Mouse (Mus musculus): ENCODE measurements around the gene Dusp7. TPM values are rescaled to one million over a fixed set of nuclear protein-coding genes. Genes with fewer than 3 reads are reported as not detected.

Dusp7 gene
- polyA plus RNA-seq, 1 experiment from 2014 or later: 44.9 TPM

GRCm38 (mm10) chr9:106417841-106418625 lies 49.6 kb downstream of the Dusp7 start:
- Histone ChIP-seq H3K27me3 (ENCODE audit: low read depth, poor library complexity, severe bottlenecking) (peaks cover 11% of the 10 kb centered on the region), H3K4me3 (peak overlapping the region; percentile 44), H3K36me3 (no peaks in the 10 kb centered on the region), H3K27ac (peak overlapping the region; percentile 84), H3K4me1 (peaks cover 54% of the 10 kb centered on the region), H3K9me3 (replicated peaks) (no peaks in the 10 kb centered on the region)
- DNase-seq (ENCODE audit: low spot score): peak; percentile 81
- WGBS: 17% methylated on average over 29 of the region's 29 CpGs

- Histone ChIP-seq H3K9me3 (replicated peaks) (no peaks in the 10 kb centered on the region), H3K4me3 (peak overlapping the region; percentile 32), H3K4me1 (peaks cover 52% of the 10 kb centered on the region), H3K27ac (peak overlapping the region; percentile 80), H3K36me3 (no peaks in the 10 kb centered on the region), H3K27me3 (ENCODE audit: low read depth, poor library complexity, severe bottlenecking) (peaks cover 11% of the 10 kb centered on the region)
- DNase-seq (ENCODE audit: low spot score): no peak
- 0% methylated on average over 2 of the region's 2 CpGs for WGBS
Measured at GRCm38 (mm10) chr9:106420608-106421007, 52.2 kb downstream of the Dusp7 start.

GRCm38 (mm10) chr9:106421033-106421864 lies 52.8 kb downstream of the Dusp7 start:
- Histone ChIP-seq H3K9me3 (replicated peaks) (no peaks in the 10 kb centered on the region), H3K27me3 (ENCODE audit: low read depth, poor library complexity, severe bottlenecking) (peaks cover 11% of the 10 kb centered on the region), H3K4me1 (peaks cover 52% of the 10 kb centered on the region), H3K27ac (peak overlapping the region; percentile 80), H3K4me3 (peak overlapping the region; percentile 32; the same call in 1 of the 2 replicates), H3K36me3 (no peaks in the 10 kb centered on the region)
- peak; percentile 56 for DNase-seq (ENCODE audit: low spot score)
- 10% methylated on average over 18 of the region's 18 CpGs for WGBS

- WGBS: 0% methylated on average over 3 of the region's 3 CpGs
- peak; percentile 92 for DNase-seq (ENCODE audit: low spot score)
- peak overlapping the region; percentile 80; the same call in 1 of the 2 replicates for H3K27ac ChIP-seq
- no peaks in the 10 kb centered on the region for H3K9me3 ChIP-seq (replicated peaks)
- H3K27me3 ChIP-seq (ENCODE audit: low read depth, poor library complexity, severe bottlenecking): peaks cover 11% of the 10 kb centered on the region
- peaks cover 52% of the 10 kb centered on the region for H3K4me1 ChIP-seq
- H3K4me3 ChIP-seq: peak overlapping the region; percentile 32; the same call in 1 of the 2 replicates
- H3K36me3 ChIP-seq: no peaks in the 10 kb centered on the region
Measured at GRCm38 (mm10) chr9:106421865-106422160, 53.4 kb downstream of the Dusp7 start.

Other genes with a start within 250 kb of the Dusp7 start
- 0.83 and 1.9 TPM in 2 replicates for gene Glyctk, start 210.5 kb upstream of the Dusp7 start, polyA plus RNA-seq (2016; fragmentation: Nextera tagmentation; extraction: Ambion mirVana)
- 26.2 and 28.8 TPM in 2 replicates for gene Wdr82, start 197.7 kb upstream of the Dusp7 start, polyA plus RNA-seq (2016; fragmentation: Nextera tagmentation; extraction: Ambion mirVana)
- 53.1 and 57.5 TPM in 2 replicates for gene Ppm1m, start 168.9 kb upstream of the Dusp7 start, polyA plus RNA-seq (2016; fragmentation: Nextera tagmentation; extraction: Ambion mirVana)
- 75.1 and 76.6 TPM in 2 replicates for gene Twf2, start 165.5 kb upstream of the Dusp7 start, polyA plus RNA-seq (2016; fragmentation: Nextera tagmentation; extraction: Ambion mirVana)
- not detected in 2 replicates for gene Tlr9, start 146.0 kb upstream of the Dusp7 start, polyA plus RNA-seq (2016; fragmentation: Nextera tagmentation; extraction: Ambion mirVana)
- 62.8 and 77.9 TPM in 2 replicates for gene Alas1, start 120.0 kb upstream of the Dusp7 start, polyA plus RNA-seq (2016; fragmentation: Nextera tagmentation; extraction: Ambion mirVana)
- 42.9 and 43.9 TPM in 2 replicates for gene Poc1a, start 87.6 kb upstream of the Dusp7 start, polyA plus RNA-seq (2016; fragmentation: Nextera tagmentation; extraction: Ambion mirVana)
- 1,033 and 1,267 TPM in 2 replicates for gene Rpl29, start 60.8 kb downstream of the Dusp7 start, polyA plus RNA-seq (2016; fragmentation: Nextera tagmentation; extraction: Ambion mirVana)
- 49.4 and 52.8 TPM in 2 replicates for gene Acy1, start 69.7 kb downstream of the Dusp7 start, polyA plus RNA-seq (2016; fragmentation: Nextera tagmentation; extraction: Ambion mirVana)
- 5.9 and 7.6 TPM in 2 replicates for gene Abhd14b, start 78.8 kb downstream of the Dusp7 start, polyA plus RNA-seq (2016; fragmentation: Nextera tagmentation; extraction: Ambion mirVana)
- gene Abhd14a, start 79.0 kb downstream of the Dusp7 start, polyA plus RNA-seq (2016; fragmentation: Nextera tagmentation; extraction: Ambion mirVana): 45.0 and 46.9 TPM in 2 replicates
- 275 and 316 TPM in 2 replicates for gene Pcbp4, start 84.7 kb downstream of the Dusp7 start, polyA plus RNA-seq (2016; fragmentation: Nextera tagmentation; extraction: Ambion mirVana)
- 0.16 and 0.59 TPM in 2 replicates for gene Gpr62, start 97.3 kb downstream of the Dusp7 start, polyA plus RNA-seq (2016; fragmentation: Nextera tagmentation; extraction: Ambion mirVana)
- 81.6 and 110 TPM in 2 replicates for gene Rrp9, start 107.3 kb downstream of the Dusp7 start, polyA plus RNA-seq (2016; fragmentation: Nextera tagmentation; extraction: Ambion mirVana)
- 1.9 and 2.3 TPM in 2 replicates for gene Parp3, start 108.3 kb downstream of the Dusp7 start, polyA plus RNA-seq (2016; fragmentation: Nextera tagmentation; extraction: Ambion mirVana)
- not detected in 2 replicates for gene Iqcf1, start 131.3 kb downstream of the Dusp7 start, polyA plus RNA-seq (2016; fragmentation: Nextera tagmentation; extraction: Ambion mirVana)
- not detected in 2 replicates for gene Iqcf5, start 145.9 kb downstream of the Dusp7 start, polyA plus RNA-seq (2016; fragmentation: Nextera tagmentation; extraction: Ambion mirVana)
- not detected in 2 replicates for gene Iqcf3, start 193.0 kb downstream of the Dusp7 start, polyA plus RNA-seq (2016; fragmentation: Nextera tagmentation; extraction: Ambion mirVana)
- gene Iqcf4, start 202.4 kb downstream of the Dusp7 start, polyA plus RNA-seq (2016; fragmentation: Nextera tagmentation; extraction: Ambion mirVana): not detected in 2 replicates